Mouse (Mus musculus) cerebellum, postnatal 25 days (tissue): ENCODE measurements around the gene Efna1.

Experiments used
- DNase-seq, 2 experiments: peaks; one replicate each; pipeline ENCODE4 v3.0.0; 2021; ENCODE audit warnings: mixed read lengths in 2 of 2

Gene Efna1

DNA sequence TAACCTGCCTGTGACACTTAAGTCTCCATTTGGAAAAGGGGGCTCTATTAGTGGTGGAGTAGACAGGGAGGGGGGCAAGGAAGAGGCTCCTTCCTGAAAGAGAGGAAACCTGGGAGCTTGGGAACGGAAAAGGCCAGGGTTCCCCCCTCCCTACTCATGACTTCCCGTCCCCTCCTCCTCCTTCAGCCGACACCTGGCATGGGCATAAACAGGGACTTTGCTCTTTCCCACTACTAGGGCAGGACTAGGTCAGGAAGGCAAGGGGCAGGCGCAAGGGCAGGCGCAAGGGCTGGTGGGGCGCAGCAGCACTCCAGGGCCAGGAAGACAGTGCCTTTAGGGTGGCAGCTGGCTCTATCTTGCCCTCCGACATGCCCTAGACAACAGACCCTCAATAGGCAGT is 2.8 kb downstream of the Efna1 start:
- peak; percentile 27 to 32 for DNase-seq

DNA sequence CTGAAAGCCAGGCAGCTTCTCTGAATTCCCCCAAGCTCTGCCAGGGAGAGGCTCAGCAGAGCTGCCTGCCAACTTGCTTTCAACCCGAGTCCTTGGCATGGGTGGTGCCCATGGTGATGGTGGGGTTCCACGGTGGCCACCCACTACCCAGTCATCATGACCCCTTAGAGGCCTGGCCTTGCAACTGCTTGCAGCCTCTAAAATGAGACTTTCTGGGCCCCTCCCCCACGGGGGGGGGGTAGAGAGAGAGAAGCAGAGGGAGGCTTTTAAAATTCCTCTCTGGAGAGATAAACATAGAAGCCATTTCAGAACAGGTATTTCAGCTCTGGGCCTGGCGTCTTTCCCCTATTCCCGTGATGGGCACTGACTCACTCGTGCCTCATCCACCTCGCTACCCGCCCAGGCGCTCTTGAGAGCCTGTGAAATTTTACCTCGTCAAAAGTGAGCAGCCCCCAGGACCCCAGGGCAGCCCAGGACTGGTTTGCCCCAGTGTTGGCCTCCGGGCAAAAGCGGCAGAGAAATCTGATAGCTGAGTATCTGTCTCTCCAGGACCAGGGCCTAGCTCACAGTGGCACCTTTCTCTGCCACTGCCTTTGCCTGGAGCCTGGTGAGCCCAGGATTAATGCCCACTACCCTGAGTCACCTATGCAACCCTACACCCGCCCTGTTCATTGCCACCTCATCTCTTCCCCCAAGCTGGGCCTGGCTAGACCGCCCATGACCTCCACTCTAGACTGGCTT is 3.5 kb downstream of the Efna1 start:
- DNase-seq, result peak; percentile 39 to 50

DNA sequence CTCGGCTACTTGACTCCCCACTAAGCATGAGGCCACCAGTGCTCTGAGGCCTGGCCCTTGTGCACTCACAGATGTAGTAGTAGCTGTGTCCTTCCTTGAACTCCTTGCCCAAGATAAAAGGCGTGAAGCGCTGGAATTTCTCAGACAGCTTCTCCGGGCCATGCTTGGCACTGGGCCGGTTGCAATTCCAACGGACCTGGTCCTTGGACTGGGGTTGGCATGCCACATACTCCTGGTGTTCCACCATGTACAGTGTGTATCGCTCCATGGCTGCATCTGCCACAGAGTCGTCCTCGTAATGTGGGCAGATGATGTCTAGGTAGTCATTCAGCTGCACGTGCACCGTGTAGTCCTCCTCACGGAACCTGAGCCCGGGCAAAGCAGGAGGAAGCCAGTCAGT is 4.9 kb downstream of the Efna1 start:
- DNase-seq, result no peak

DNA sequence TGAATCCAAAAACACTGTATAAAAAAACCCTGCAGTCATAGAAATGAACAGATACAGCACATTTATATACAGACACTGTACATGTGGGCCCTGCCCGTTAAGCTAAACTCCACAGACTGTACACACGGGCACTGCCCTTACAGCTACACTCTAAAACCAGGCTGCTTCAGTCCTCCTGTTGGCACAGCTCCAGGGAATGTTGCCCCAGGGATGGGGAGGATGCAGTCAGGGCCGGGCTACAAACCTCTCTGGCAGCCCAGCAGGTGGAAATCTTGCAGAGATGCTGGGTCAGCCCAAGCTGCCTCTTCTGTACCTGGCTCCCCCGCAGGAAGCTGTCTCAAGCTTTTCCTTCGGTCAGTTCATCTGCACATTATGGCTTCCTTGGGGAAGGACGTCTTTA is 9.2 kb downstream of the Efna1 start:
- peak; percentile 43 to 59 for DNase-seq

DNA sequence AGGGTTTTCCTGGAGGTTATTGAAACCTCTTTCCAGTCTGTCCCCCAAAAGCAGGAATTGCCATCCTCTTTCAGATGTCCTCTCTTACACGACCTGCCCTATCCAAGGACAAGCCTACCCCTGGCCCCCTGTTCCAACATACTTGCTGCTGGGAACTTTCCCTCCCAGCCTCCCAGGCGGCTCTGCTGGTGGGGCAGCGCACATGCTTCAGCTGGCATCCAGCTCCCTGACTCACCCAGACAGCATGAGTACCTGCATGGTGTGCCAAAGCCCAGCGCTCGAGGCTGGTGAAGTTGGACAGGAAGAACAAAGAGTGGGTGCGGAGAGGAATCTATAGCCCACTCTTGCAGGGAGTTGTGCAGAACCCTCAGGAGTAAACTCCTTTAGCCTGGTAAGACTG is 10.1 kb downstream of the Efna1 start:
- peak; percentile 71 to 80 for DNase-seq

DNA sequence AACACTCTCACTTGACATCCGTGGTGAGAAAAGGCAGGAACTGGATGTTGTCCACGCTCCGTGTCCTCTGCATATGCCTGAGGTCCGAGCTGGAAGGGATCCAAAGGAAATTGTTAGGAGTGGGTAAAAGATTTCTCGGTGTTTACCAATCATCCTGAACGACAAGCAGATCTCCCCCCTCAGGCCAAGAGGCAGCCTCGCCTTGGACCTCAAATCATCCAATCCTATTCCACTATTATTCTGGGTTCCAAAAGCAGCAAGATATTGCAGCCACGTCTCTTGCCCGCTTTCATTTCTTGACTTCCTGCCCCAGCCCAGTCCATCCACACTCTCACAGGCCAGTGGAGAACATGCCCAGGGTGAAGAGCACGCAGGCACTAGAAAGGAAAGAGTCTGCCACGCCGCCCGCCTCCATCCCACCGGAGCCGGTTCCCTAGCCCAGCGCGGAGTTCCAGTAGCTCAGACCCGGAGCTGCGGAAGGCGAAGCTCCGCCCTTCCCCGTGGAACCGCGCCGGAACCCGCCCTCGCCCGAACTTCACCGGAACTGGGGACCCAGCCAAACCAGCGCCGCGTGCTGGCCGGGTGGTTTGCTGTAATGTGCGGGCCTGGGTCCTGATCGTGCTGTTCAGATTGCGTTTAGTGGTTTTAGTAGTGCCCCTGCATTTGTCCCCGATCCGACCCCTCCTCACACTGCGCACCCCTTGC is 10.7 kb downstream of the Efna1 start, which contains the start of gene Slc50a1:
Slc50a1 (minus strand) TSS at position 520 of the 705 bp plus-strand sequence.
- DNase-seq, result peak; percentile 89 to 94

DNA sequence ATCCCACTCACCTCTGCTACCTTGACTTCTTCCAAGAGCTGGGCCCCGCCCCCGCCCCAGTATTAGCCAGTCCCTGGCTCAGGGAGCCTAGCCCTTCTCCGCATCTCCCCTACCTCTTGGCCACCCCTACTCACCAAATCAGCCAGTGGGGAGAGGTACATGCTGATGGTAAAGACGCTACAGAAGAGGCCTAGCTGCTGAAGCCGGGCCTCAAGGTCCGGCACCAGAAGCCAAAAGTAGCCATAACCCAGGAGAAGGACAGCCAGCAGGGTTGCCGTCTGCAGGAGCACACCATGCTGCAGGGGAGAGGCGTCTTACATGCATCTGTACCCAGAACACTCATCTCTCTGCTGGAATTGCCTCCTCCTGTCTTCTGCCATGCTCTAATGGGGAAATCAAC is 12.0 kb downstream of the Efna1 start:
- no peak for DNase-seq

DNA sequence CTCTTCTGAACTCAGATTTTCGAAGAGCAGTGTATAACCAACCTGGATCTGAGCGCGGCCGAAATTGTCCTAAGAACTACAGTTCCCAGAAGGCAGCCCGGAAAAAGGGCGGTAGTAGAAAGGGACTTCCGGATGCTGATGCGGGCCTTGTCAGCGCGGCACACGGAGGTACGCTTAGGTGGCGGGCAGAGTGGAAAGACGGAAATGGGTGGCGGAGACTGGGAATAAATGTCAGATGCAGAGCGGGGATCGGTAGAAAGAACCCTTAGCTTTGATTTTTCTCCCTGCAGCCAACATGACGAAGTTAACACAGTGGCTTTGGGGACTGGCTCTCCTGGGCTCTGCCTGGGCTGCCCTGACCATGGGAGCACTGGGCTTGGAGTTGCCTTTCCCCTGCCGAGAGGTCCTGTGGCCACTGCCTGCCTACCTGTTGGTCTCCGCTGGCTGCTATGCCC is 14.5 kb downstream of the Efna1 start:
- peak; percentile 82 to 87 for DNase-seq

DNA sequence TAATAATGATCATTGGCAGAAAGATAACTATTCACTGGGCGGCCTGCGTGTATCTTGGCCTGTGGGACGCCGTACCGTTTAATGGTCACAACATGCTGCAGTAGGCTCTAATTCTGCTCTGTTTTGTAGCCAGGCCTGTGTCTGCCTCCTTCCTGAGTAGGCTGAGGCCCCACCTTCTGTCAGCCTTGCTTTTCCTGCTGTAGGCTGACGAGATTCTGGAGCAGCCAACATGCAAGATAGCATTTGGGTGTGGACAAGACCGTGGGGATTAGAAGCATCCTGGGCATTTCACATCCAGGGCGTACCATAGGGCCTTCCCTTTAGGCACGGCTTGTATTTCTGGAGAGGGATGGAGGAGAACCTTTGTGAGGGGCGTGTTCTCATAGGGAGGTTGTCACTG is 18.5 kb downstream of the Efna1 start:
- no peak for DNase-seq

DNA sequence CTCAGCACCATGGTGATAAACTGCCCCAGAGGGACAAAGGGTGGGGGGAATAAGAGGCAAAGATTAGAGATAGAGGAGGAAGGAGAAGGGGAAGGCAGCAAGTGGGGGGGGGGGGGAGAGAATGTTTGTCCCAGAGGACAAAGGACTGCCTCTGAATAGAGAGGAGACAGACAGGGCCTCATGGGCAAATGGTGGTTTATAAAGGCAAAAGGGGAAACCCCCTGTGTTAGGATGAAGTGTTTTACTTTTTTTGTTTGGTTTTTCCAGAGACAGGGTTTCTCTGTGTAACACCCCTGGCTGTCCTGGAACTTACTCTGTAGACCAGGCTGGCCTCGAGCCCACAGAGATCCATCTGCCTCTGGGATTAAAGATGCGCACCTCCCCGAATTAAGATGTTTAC is 20.7 kb downstream of the Efna1 start:
- no peak for DNase-seq

DNA sequence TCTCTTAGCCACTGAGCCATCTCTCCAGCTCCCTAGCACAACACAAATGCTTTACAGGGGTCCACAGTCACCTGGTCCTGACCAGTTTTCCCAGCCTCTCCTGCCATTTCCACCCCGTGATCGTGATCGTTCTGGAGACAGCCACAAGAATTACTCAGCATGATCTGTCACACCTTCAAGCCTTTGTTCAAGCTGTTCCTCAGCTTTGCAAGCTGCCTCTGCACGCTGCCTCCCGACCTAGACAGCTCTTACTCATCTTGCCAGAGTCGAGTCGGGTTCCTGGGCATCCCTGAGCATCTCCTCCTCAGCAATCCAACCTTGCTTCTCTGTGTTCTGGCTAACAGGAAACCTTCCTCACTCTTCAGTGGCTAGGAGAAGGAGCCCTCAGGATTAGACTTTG is 21.9 kb downstream of the Efna1 start, which contains the start of gene Dpm3:
Dpm3 (plus strand) TSS at position 283 of the 400 bp plus-strand sequence.
- DNase-seq, result no peak

DNA sequence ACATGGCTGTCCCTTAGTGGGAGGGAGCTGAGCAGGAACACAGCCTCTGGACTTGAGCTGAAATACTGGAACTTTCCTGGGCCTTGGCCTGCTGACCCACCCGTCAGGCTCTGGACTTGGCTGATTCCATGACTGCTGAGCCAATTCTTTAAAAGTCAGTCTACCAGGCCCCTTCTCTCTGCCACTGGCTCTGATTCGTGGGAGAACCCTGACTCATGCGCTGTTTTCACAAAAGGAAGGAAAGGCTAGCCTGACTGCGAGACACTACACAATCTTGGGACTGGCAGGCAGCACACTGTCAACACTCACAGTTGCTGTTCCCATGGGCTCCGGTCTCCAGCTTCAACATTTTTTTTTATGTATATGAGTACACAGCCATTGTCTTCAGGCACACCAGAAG is 24.8 kb downstream of the Efna1 start:
- DNase-seq, result no peak

DNA sequence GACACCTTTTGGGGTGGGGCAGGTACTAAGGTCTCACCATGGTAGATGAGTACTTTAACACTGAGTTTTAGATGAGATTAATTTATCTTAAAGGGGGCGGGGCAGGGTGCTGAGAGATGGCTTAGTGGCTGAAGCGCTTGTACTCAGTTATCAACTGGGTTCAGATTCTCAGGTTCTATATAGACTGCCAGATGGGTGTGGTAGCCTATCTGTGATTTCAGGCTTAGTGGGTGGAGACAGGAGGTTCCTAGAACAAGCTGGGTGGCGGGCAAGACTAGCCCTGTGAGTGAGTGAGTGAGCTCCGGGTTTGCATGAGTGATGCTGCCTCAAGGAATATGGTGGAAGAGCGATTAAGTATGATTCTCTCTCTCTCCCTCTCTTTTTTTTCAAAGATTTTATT is 25.9 kb downstream of the Efna1 start:
- DNase-seq, result no peak

DNA sequence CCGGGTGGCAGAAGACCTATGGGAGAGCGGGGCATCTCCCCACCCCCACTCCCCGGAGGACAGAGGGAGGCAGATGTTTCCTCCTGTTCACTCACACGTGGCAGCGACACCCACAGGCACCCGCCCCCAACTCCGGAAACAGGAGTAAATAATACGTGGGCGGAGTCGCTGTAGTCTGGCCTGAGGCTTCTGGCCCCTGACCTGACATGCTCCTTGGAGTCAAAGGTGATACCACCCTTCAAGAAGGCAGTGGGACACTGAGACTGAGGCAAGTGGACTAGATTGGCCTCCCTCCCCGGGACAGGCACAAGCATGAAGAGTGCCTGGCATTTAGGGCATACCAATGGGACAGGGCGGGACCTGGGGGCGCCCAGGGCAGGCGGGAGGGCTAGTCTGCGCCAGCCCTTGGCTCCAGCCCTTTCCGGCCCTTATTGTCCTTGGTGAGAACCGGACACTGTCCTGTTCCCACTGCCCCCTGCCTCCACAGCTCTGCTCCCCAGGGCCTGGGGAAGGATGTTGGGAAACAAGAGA is 29.5 kb downstream of the Efna1 start:
- DNase-seq, result peak in 1 of 2 experiments; percentile 35

DNA sequence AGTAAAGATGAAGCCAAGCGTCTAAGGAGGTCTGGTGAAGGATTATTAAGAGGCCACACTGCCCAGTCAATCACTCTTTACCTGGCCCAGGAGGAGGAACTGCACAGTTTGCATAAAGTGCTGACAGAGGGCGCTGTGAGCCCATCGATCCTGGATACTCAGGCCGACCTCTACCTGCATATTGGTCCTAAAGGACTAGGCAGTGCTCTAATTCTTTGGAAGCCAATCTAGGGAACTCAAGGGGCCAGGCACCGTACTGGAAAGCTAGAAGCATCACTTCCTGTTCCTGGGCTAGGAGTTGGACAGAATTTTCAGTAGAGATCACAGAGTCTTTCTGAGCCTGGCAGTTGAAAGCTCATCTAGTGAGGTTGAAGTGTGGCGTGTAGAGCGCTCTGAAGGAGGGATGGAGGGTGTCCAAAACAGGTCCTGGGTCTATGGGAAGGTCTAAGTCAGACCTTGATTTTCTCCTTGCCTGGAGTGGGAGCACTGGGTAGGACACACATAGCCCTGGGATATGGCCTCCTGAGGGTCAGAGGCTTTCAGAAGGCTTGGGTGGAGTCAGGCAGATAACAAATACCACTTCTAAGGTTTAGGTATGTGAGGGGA is 30.4 kb downstream of the Efna1 start:
- DNase-seq, result peak; percentile 81 to 87

DNA sequence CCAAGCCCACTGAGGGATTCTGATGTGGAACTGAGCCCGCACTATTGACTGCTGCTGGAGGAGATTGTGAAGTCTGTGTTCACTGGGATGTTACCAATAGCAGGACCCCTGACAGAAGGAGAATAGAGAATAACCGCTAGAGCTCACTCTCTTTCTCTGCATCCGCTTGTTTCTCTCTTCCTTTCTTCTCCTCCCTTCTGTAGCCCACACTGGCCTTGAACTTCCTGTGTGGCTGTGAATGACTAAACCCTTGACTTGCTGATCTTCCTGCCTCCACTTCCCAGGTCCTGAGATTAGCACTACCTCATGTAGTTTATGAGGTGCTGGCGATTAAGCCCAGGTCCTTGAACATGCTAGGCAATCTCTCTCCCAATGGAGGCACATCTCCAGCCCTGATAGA is 33.5 kb downstream of the Efna1 start:
- no peak for DNase-seq

DNA sequence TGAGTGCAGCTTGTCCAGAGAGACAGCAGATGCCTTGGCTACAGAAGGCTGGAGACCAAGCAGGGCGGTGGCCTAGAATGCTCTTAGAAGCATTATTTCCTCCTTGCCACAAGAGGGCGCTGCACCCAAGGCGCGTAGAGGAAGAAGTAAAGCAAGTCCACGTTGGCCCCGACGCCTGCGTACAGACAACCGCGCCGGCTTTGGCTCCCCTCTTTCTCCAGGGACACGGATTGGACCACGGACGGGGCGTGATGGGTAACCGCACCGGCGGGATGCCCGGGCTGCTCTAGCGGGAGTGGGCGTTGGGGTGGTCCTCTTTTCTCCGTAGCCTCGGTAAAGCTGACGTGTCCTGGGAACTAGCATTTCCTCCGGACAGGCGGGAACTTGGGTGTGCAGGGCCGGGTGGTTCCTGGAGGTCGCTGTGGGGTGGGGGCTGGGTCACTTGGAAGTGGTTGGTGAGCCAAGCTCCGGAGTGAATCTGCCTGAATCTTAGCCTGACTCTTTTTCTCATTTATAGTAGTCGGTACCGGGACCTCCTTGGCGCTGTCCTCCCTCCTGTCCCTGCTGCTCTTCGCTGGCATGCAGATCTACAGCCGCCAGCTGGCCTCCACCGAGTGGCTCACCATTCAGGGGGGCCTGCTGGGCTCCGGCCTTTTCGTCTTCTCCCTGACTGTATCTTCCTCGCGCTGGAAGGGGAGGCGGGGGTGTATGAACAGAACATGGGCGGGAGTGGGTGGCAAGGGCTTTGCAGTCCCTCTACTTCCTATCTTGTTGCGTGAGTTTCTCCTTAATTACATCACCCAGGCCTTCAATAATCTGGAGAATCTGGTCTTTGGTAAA is 34.5 kb downstream of the Efna1 start, which contains the start of gene Trim46:
Trim46 (minus strand) TSS at position 49 of the 840 bp plus-strand sequence.
- peak; percentile 93 to 95 for DNase-seq

DNA sequence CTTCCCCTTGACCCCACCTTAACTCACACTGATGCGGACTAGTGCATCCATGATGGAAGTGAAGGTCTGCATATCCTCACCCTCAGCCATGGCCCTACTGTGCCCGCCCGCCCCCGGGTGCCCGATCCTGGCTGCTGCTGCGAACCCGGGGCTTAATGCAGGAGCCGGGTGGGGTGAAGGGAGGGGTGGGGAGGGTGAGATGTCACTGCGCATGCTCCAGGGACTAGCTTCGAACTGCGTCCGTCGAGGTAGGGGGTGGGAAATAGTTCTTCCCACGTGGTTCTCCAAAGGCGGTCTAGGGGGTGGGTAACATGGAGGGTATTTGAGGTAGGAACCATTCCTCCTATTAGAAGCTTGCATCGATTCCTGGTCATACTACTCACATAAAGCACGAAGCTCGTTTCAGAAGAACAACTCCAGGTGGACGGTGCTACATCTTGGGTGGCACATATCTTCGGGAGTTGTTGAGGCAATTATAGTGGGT is 35.2 kb downstream of the Efna1 start, which contains the start of gene Krtcap2:
Krtcap2 (plus strand) TSS at position 279 of the 484 bp plus-strand sequence.
- DNase-seq, result peak; percentile 80 to 88

DNA sequence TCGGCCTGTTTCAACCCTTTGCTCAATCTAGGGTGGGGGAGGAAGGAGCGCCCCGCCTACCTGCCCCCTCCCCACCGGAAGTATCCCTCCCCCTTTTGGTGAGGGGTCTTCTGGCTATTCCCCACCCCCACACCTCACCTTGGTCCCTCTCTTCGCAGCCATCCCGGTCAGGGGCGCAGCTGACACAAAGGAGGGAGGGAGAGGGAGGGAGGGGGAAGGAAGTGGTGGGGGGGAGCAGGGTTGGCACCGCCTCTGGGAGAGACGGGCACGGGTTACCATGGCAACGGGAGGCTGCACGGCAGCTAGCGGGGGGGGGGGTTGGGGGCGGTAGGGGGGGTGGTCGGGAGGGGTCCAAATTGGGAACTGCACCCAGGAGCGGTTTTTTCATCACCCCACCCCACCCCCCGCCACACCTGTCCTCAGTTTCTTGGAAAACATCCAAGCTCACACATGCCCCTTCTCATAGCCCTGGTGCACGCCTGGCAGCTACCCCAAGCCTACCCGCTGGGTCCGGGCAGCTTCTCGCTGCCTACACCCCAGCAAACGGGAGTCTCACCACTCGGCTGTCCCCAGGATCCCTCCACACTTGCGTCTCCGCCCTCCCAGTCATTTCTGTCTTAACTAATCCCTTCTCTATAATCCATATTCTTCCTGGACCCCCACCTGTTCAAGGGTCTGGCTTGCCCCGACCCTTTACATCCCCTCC is 35.8 kb downstream of the Efna1 start:
- DNase-seq, result peak; percentile 87 to 90

DNA sequence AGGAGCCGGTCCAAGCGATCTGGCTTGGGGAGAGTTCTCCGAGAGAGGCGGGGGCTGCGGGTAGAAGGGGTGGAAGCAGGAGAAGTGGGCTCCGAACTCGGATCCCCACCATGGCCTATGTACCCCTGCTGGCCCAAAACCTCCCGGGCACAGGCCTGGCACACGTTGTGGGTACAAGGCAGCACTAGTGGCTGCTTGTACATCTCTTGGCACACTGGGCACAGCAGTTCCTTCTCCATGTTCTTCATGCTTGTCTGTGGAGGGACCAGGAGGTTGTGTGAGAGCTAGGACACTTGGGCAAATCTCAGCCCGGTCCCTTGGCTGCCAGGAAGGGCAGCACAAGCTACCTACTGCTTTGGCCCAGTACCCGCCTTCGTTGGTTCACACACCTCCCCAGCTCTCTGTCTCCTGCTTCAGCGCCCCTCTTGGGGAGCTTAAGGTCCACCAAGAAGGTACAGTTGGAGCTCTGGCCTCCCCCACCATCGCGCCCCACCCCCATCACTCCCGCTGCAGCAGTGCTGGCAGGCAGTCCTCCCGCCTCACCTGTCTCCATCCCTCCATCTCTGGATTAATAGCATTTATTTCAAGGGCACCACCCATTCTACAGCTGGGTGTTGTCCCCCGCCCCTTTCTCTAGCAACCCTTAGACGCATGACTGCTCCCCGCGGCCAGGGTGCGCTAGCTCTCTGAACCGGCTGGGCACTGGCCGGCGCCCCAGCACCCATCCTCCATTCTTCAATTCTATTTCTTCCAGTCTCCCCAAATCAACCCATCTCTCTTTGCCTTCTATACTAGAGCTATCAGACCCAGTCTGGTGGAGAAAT is 36.6 kb downstream of the Efna1 start:
- peak; percentile 70 to 78 for DNase-seq
